Mouse (Mus musculus): ENCODE data around the gene Agbl2.

DNA sequence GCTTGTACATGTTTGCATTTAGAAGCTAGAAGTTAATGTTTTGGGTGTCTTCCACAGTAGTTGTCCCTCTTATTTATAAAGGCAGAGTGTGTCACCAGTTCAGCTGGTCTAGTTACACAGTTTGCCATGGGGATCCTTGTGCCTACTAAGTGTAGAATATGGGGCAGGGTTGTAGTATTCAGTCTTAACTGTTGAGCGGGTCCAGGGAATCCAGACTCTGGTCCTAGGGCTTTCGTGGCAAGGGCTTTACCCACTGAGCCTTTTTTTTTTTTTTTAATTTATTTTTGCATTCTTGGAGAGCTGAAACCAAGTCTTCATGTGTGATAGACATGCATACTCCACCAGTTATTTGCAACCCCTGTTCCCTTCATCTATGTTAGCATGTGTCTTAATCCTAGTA is 79.0 kb downstream of the Agbl2 start:
- no peak for TF ChIP-seq POLR2A (IDR thresholded peaks at IDR 0.05; ENCODE audit: low read depth, low read length)
- no peak for TF ChIP-seq CTCF (IDR thresholded peaks at IDR 0.05; ENCODE audit: borderline replicate concordance, insufficient read depth, low read length)
